Mouse (Mus musculus) C2C12 (cell line): ENCODE measurements around the gene Macrod1.

ENCODE experiments used
- CTCF ChIP-seq: IDR thresholded peaks from one replicate; pipeline ENCODE4 v1.5.1; 2011; ENCODE audit not compliant: control insufficient read depth, insufficient read depth, insufficient read length
- USF1 ChIP-seq: IDR thresholded peaks from one replicate; pipeline ENCODE4 v1.6.1; 2011; ENCODE audit warnings: low read depth, mild to moderate bottlenecking, control low read depth, moderate library complexity

DNA sequence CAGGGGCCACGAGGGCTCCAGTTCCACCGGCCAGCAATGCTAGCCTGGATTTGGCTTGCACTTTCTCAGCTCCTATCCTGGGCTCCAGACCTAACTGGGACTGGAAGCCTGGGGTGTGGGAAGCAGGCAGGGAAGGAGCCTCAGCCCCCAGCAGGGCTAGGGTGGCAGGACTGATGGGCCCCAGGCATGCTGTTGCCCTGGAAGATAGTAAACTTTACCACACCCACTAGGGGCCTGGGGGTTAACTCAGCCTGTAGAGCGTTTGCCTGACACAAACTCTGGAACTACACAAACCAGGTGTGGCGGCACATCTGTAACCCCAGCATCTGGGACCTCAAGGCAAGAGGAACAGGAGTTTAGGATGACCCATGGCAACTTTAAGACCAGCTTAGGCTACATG is 60.5 kb downstream of the Macrod1 start:
- TF ChIP-seq CTCF (no peak), USF1 (no peak)
